Mouse (Mus musculus) CH12.LX (cell line): ENCODE data around the gene B3gntl1. TPM values are rescaled to one million over a fixed set of nuclear protein-coding genes. Genes with fewer than 3 reads are reported as not detected.

ENCODE experiments used
- DNase-seq: peaks from one replicate; pipeline ENCODE4 v3.0.0-alpha.2; 2013; ENCODE audit errors: extremely low read depth
- H3K27ac ChIP-seq: 2 replicates; pipeline ENCODE4 v1.5.1; 2012; ENCODE audit warnings: low read depth, mild to moderate bottlenecking, control low read depth, moderate library complexity; ENCODE audit not compliant: insufficient read depth
- H3K27me3 ChIP-seq: replicated peaks from 2 replicates; pipeline ENCODE3; 2012; ENCODE audit warnings: inconsistent platforms
- H3K36me3 ChIP-seq, 2 experiments: replicated peaks in 1 of 2; 2 replicates each; pipeline versions ENCODE3 to v1.6.1; 2012; ENCODE audit warnings: inconsistent platforms in 1 of 2, low read length in 1 of 2, mild to moderate bottlenecking in 1 of 2, mixed read lengths in 1 of 2, moderate library complexity in 1 of 2; ENCODE audit not compliant: control insufficient read depth in 1 of 2, insufficient read depth in 1 of 2
- H3K4me1 ChIP-seq, 2 experiments: 2 replicates each; pipeline ENCODE4 v1.6.1; 2012; ENCODE audit warnings: inconsistent platforms in 1 of 2, moderate library complexity in 1 of 2; ENCODE audit not compliant: insufficient read depth in 2 of 2, control insufficient read depth in 1 of 2
- H3K4me2 ChIP-seq: 2 replicates; pipeline ENCODE4 v1.6.1; 2012; ENCODE audit warnings: low read depth, mild to moderate bottlenecking, control low read depth; ENCODE audit not compliant: poor library complexity, insufficient read depth, severe bottlenecking
- H3K4me3 ChIP-seq, 3 experiments: fragments of 150-350 bp in 1 of 3; sonication (generic) in 1 of 3; replicated peaks in 1 of 3; 2 replicates each; pipeline versions ENCODE3 to v1.5.1; 2011 to 2012; ENCODE audit warnings: low read depth in 2 of 3, low read length in 2 of 3, mild to moderate bottlenecking in 2 of 3, moderate library complexity in 2 of 3, control low read depth in 1 of 3, improper control_type of control experiment in 1 of 3, inconsistent platforms in 1 of 3, mixed read lengths in 1 of 3; ENCODE audit not compliant: poor library complexity in 1 of 3
- H3K79me2 ChIP-seq: replicated peaks from 2 replicates; pipeline ENCODE4 v1.6.1; 2012; ENCODE audit warnings: mild to moderate bottlenecking, moderate library complexity; ENCODE audit not compliant: control insufficient read depth, poor library complexity, insufficient read depth, severe bottlenecking; ENCODE audit errors: extremely low read depth
- H3K9ac ChIP-seq: 2 replicates; pipeline ENCODE4 v1.6.1; 2012; ENCODE audit warnings: low read depth, mild to moderate bottlenecking, control low read depth, moderate library complexity; ENCODE audit not compliant: insufficient read depth
- H3K9me3 ChIP-seq: replicated peaks from 2 replicates; pipeline ENCODE3; 2012; ENCODE audit warnings: low read length, inconsistent platforms, mixed read lengths
- BHLHE40 ChIP-seq: IDR thresholded peaks from 2 replicates; pipeline ENCODE4 v1.6.1; 2011; ENCODE audit warnings: mild to moderate bottlenecking, low read depth, low read length, improper control_type of control experiment
- CHD1 ChIP-seq: IDR thresholded peaks from 2 replicates; pipeline ENCODE4 v1.6.1; 2012; ENCODE audit warnings: low read depth, low read length, improper control_type of control experiment, inconsistent platforms
- CHD2 ChIP-seq: IDR thresholded peaks from 2 replicates; pipeline ENCODE4 v1.6.1; 2011; ENCODE audit warnings: low read length, improper control_type of control experiment
- E2F4 ChIP-seq: IDR thresholded peaks from 2 replicates; pipeline ENCODE4 v1.6.1; 2011; ENCODE audit warnings: low read depth, low read length, improper control_type of control experiment; ENCODE audit not compliant: insufficient replicate concordance
- ELF1 ChIP-seq: IDR thresholded peaks from 2 replicates; pipeline ENCODE4 v1.6.1; 2014; ENCODE audit warnings: low read depth, mild to moderate bottlenecking, inconsistent platforms, low read length, improper control_type of control experiment
- EP300 ChIP-seq: IDR thresholded peaks from 2 replicates; pipeline ENCODE4 v1.6.1; 2011; ENCODE audit warnings: low read length, improper control_type of control experiment
- ETS1 ChIP-seq: conservative IDR thresholded peaks from 2 replicates; pipeline ENCODE4 v1.6.1; 2012; ENCODE audit warnings: low read depth, mild to moderate bottlenecking, inconsistent platforms, low read length, improper control_type of control experiment, moderate library complexity
- HCFC1 ChIP-seq: IDR thresholded peaks from 2 replicates; pipeline ENCODE4 v1.6.1; 2012; ENCODE audit warnings: low read depth, mild to moderate bottlenecking, inconsistent platforms, low read length, improper control_type of control experiment
- JUN ChIP-seq: IDR thresholded peaks from 2 replicates; pipeline ENCODE4 v1.6.1; 2011; ENCODE audit warnings: low read depth, mild to moderate bottlenecking, low read length, improper control_type of control experiment, moderate library complexity; ENCODE audit not compliant: insufficient read depth
- JUND ChIP-seq: conservative IDR thresholded peaks from 2 replicates; pipeline ENCODE4 v1.6.1; 2011; ENCODE audit warnings: low read depth, low read length, improper control_type of control experiment
- MAZ ChIP-seq: IDR thresholded peaks from 2 replicates; pipeline ENCODE4 v1.6.1; 2012; ENCODE audit warnings: low read depth, mild to moderate bottlenecking, inconsistent platforms, low read length, improper control_type of control experiment, moderate library complexity
- MEF2A ChIP-seq: IDR thresholded peaks from 2 replicates; pipeline ENCODE4 v1.6.1; 2014; ENCODE audit warnings: low read depth, mild to moderate bottlenecking, inconsistent platforms, low read length, improper control_type of control experiment, borderline replicate concordance
- NELFE ChIP-seq: IDR thresholded peaks from 2 replicates; pipeline ENCODE4 v1.6.1; 2011; ENCODE audit warnings: low read depth, low read length, improper control_type of control experiment
- NRF1 ChIP-seq: IDR thresholded peaks from 2 replicates; pipeline ENCODE4 v1.6.1; 2014; ENCODE audit warnings: low read depth, mild to moderate bottlenecking, inconsistent platforms, low read length, improper control_type of control experiment, moderate library complexity
- POLR2A ChIP-seq: IDR thresholded peaks from 2 replicates; pipeline ENCODE4 v1.6.1; 2011; ENCODE audit warnings: low read depth, mild to moderate bottlenecking, improper control_type of control experiment, low read length
- POLR2AphosphoS2 ChIP-seq: IDR thresholded peaks from 2 replicates; pipeline ENCODE4 v1.6.1; 2011; ENCODE audit warnings: low read depth, low read length, improper control_type of control experiment
- RAD21 ChIP-seq: IDR thresholded peaks from 2 replicates; pipeline ENCODE4 v1.6.1; 2011; ENCODE audit warnings: low read depth, mild to moderate bottlenecking, low read length, improper control_type of control experiment, moderate library complexity
- RCOR1 ChIP-seq: conservative IDR thresholded peaks from 2 replicates; pipeline ENCODE4 v1.6.1; 2012; ENCODE audit warnings: low read depth, mild to moderate bottlenecking, inconsistent platforms, low read length, improper control_type of control experiment
- SIN3A ChIP-seq: IDR thresholded peaks from 2 replicates; pipeline ENCODE4 v1.6.1; 2012; ENCODE audit warnings: low read length, improper control_type of control experiment, inconsistent platforms
- SMC3 ChIP-seq: IDR thresholded peaks from 2 replicates; pipeline ENCODE4 v1.6.1; 2011; ENCODE audit warnings: low read depth, low read length, improper control_type of control experiment
- TBP ChIP-seq: conservative IDR thresholded peaks from 2 replicates; pipeline ENCODE4 v1.6.1; 2011; ENCODE audit warnings: low read depth, low read length, improper control_type of control experiment
- UBTF ChIP-seq: IDR thresholded peaks from 2 replicates; pipeline ENCODE4 v1.6.1; 2012; ENCODE audit warnings: low read depth, mild to moderate bottlenecking, inconsistent platforms, low read length, improper control_type of control experiment, moderate library complexity
- ZC3H11A ChIP-seq: IDR thresholded peaks from 2 replicates; pipeline ENCODE4 v1.6.1; 2012; ENCODE audit warnings: low read depth, mild to moderate bottlenecking, inconsistent platforms, low read length, improper control_type of control experiment
- ZMIZ1 ChIP-seq: IDR thresholded peaks from 2 replicates; pipeline ENCODE4 v1.6.1; 2012; ENCODE audit warnings: low read depth, mild to moderate bottlenecking, inconsistent platforms, low read length, improper control_type of control experiment
- dilution Hi-C: fragments of 300-500 bp; cut with MboI; formaldehyde crosslinking; loops from 2 replicates; pipeline ENCODE4 v1.14.3; 2020; ENCODE audit warnings: low sequenced_read_pairs; ENCODE audit not compliant: extremely low pct_unique_long_range_greater_than_20kb, extremely low pct_ligation_motif_present
- in situ Hi-C: fragments of 300-500 bp; cut with MboI; formaldehyde crosslinking; loops from 3 replicates; pipeline ENCODE4 v1.14.3; 2019; ENCODE audit warnings: low sequenced_read_pairs, low pct_ligation_motif_present, low pct_unique_long_range_greater_than_20kb, mixed read lengths
- polyA plus RNA-seq: library from polyadenylated mRNA; unstranded; fragments of >175 nt; gene quantifications from 2 replicates; pipeline ENCODE4 v1.2.1, GENCODE M21; 2012; ENCODE audit warnings: low read depth; ENCODE audit not compliant: insufficient read length
- total RNA-seq, 2 experiments: library from RNA; depleted of rRNA; stranded (reverse); fragments of 300-350 nt in 1 of 2; fragments of >200 nt in 1 of 2; gene quantifications; 2 replicates each; pipeline ENCODE4 v1.2.3; 2012 to 2014

Gene B3gntl1
- total and polyA plus RNA-seq, 3 experiments = 7.3 to 10.3 (median 8.7) TPM

DNA sequence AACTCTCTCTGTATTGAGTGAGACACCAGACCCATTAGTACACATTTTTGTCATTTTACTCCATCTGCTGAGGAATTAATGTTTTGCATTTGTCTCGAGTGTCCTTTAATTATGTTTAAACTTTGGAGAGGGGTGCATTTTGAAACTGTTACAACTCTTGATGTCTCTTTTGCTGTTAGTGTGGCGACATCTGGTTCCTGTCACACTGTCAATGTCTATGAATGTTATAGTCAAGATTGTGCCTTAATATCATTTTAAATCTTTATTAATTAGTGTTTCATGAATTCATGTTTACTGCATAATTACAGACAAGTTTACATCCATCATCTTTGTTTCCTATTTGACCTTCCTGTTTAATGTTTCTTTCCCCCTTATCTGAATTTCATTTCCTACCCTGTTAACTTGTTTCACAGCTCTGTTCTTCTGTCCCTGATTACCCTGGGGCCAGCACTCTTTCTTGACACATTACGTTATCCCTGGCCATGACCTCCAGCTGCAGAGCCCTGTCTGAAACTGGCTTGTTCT, 56.9 kb downstream of the B3gntl1 start:
- H3K27me3 ChIP-seq = no peaks in the 10 kb centered on the region
- no peaks in the 10 kb centered on the region for H3K4me1 ChIP-seq
- H3K4me2 ChIP-seq = no peak overlapping the region
- H3K9ac ChIP-seq = no peak overlapping the region
- peaks cover 6% of the 10 kb centered on the region for H3K9me3 ChIP-seq
- no peaks in the 10 kb centered on the region for H3K79me2 ChIP-seq
- dilution Hi-C loops = no loop called here
- TF ChIP-seq NRF1 (no peak), RAD21 (no peak), ELF1 (no peak), RCOR1 (no peak), NELFE (no peak), CHD1 (no peak), POLR2A (no peak), HCFC1 (no peak), MEF2A (no peak)
- peaks cover 66 to 81% of the 10 kb centered on the region in 2 experiments for H3K36me3 ChIP-seq
- DNase-seq = no peak
- no peak overlapping the region for H3K27ac ChIP-seq
- in situ Hi-C loops = no loop called here
- no peak overlapping the region for H3K4me3 ChIP-seq

DNA sequence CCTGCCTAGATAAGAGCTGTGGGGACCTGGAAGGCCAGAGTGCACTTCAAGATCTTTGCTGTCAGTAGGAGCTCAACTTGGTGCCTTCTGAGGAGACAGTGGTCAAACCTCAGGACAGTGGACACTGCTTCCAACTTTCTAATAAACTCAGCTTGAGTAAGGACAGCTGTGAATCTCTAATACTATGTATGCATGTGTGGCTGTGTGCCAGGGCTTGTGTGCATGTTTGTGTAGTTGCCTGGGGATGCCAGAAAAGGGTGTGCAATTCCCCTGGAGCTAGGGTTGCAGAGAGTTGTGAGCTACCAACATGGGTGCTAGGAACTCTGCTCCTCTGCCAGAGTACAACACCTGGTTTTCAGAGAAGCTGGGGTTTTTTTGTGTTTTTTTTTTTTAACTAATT, 62.0 kb downstream of the B3gntl1 start:
- no peak for DNase-seq
- H3K27me3 ChIP-seq = no peaks in the 10 kb centered on the region
- H3K79me2 ChIP-seq = no peaks in the 10 kb centered on the region
- H3K4me2 ChIP-seq = no peak overlapping the region
- dilution Hi-C loops (no loop called here), in situ Hi-C loops (no loop called here)
- no peak overlapping the region for H3K9ac ChIP-seq
- TF ChIP-seq MAZ = no peak
- TF ChIP-seq ETS1 = no peak
- no peak for TF ChIP-seq SIN3A
- no peak for TF ChIP-seq TBP
- no peak for TF ChIP-seq JUN
- no peak for TF ChIP-seq JUND
- TF ChIP-seq ZMIZ1 = no peak
- TF ChIP-seq SMC3 = no peak
- TF ChIP-seq EP300 = no peak
- TF ChIP-seq HCFC1 = no peak
- TF ChIP-seq ZC3H11A = no peak
- no peak for TF ChIP-seq RAD21
- TF ChIP-seq POLR2AphosphoS2 = no peak
- TF ChIP-seq BHLHE40 = no peak
- no peak for TF ChIP-seq UBTF
- TF ChIP-seq POLR2A = no peak
- no peak for TF ChIP-seq MEF2A
- no peak for TF ChIP-seq ELF1
- TF ChIP-seq E2F4 = no peak
- TF ChIP-seq CHD2 = no peak
- H3K9me3 ChIP-seq = peaks cover 6% of the 10 kb centered on the region
- no peak overlapping the region for H3K27ac ChIP-seq
- no peaks in the 10 kb centered on the region for H3K4me1 ChIP-seq
- H3K4me3 ChIP-seq = no peak overlapping the region
- H3K36me3 ChIP-seq = peaks cover 55 to 73% of the 10 kb centered on the region in 2 experiments
